Mouse (Mus musculus) C2C12 (cell line): ENCODE results near the gene Lta.

Source experiments
- CTCF ChIP-seq: IDR thresholded peaks from one replicate; pipeline ENCODE4 v1.5.1; 2011; ENCODE audit not compliant: control insufficient read depth, insufficient read depth, insufficient read length
- MYOG ChIP-seq: IDR thresholded peaks from one replicate; pipeline ENCODE4 v1.6.1; 2011; ENCODE audit not compliant: control insufficient read depth, insufficient read length; ENCODE audit errors: extremely low read depth

DNA sequence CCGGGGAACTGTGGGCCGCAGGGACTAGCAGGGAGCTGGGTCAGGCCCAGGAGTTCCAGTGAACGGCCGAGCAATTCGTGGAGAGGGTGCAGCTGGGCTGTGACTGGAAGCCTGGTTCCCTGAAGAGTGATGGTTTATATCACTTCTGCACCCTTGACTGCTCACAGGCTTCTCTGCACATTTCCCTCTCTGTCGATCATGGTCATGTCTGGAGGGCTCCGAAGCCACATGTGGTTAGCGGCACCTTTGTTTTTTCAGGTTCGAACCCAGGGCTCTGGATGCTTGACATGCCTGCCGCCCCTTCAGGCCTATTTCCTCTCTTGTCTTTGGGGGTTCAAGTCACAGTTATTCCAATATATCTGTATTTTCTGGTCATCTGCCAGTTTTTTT is 224 bp upstream of the Lta start:
- TF ChIP-seq CTCF (no peak), MYOG (no peak)
